Mouse (Mus musculus) neural tube, embryonic 11.5 days (tissue): ENCODE measurements at regions not wholly inside any gene's neighbourhood (a gene's known extent, or its start where the extent isn't known, plus 50 kb on each side); places are given as distances from the start of the nearest gene placed in this dataset.

ENCODE experiments used
- ATAC-seq: fragments of 200-750 bp; cut with Nextera tagmentation; 2 replicates; pipeline ENCODE4 v1.8.0; 2017; ENCODE audit warnings: moderate number of reproducible peaks, mild to moderate bottlenecking, moderate TSS enrichment, moderate library complexity; ENCODE audit not compliant: insufficient read depth, low FRiP score, low TSS enrichment
- DNase-seq: peaks from one replicate; pipeline ENCODE4 v3.0.0-alpha.2; 2015; ENCODE audit warnings: low spot score
- H3K27ac ChIP-seq: fragments of 300-500 bp; sonication (generic); 2 replicates; pipeline ENCODE4 v1.5.1; 2014; ENCODE audit warnings: low read depth, mild to moderate bottlenecking, low read length
- H3K27me3 ChIP-seq: fragments of 300-500 bp; sonication (generic); 2 replicates; pipeline ENCODE4 v1.6.1; 2014; ENCODE audit warnings: mild to moderate bottlenecking, low read length, mixed read lengths; ENCODE audit not compliant: control insufficient read depth, insufficient read depth
- H3K36me3 ChIP-seq: fragments of 300-500 bp; sonication (generic); 2 replicates; pipeline ENCODE4 v1.6.1; 2014; ENCODE audit warnings: mild to moderate bottlenecking, low read length, moderate library complexity, mixed read lengths; ENCODE audit not compliant: control insufficient read depth, insufficient read depth
- H3K4me1 ChIP-seq: fragments of 300-500 bp; sonication (generic); 2 replicates; pipeline ENCODE4 v1.6.1; 2014; ENCODE audit warnings: low read length, mixed read lengths; ENCODE audit not compliant: control insufficient read depth, insufficient read depth
- H3K4me2 ChIP-seq: fragments of 300-500 bp; sonication (generic); 2 replicates; pipeline ENCODE4 v1.6.1; 2014; ENCODE audit warnings: low read depth, mild to moderate bottlenecking, moderate library complexity
- H3K4me3 ChIP-seq: fragments of 300-500 bp; sonication (generic); 2 replicates; pipeline ENCODE4 v1.5.1; 2014; ENCODE audit warnings: low read depth, low read length
- H3K9ac ChIP-seq: fragments of 300-500 bp; sonication (generic); 2 replicates; pipeline ENCODE4 v1.6.1; 2014; ENCODE audit warnings: mild to moderate bottlenecking, low read length
- H3K9me3 ChIP-seq: fragments of 300-500 bp; sonication (generic); 2 replicates; pipeline ENCODE4 v1.6.1; 2016; ENCODE audit warnings: low read length; ENCODE audit not compliant: control insufficient read depth
- WGBS: fragments of 180-500 bp; shearing (Covaris S2); extraction: QIAGEN DNeasy Blood & Tissue Kit; methylation state at CpG from one replicate; pipeline ENCODE4 v1.1.7; 2014; 5-methylcytosine and 5-hydroxymethylcytosine counted together

DNA sequence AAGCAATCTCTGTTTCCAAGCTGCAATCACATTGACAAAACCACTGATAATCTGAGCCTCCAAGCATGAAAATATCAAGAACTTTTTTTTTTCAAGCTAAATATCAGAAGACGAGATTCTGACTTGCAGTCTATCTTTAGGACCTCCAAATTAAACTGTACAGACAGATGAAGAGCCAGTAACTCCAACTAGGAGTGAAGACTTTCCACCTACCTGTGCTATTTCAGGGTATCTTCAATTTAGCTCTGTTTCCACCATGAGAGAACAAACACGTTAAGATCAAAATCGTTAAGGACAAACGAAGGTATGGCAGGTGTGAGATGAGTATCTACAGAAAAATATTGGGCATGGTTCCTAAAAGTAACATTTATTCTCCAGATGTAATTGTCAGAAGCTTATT lies 82.4 kb upstream of the Pcdh9 start:
- H3K9ac ChIP-seq = no peak overlapping the region
- 89% methylated on average over 4 of the region's 4 CpGs for WGBS

GRCm38 (mm10) chr14:93972174-93972837 lies 81.8 kb upstream of the Pcdh9 start:
- Histone ChIP-seq H3K4me3 (no peak overlapping the region), H3K9ac (no peak overlapping the region), H3K27me3 (no peaks in the 10 kb centered on the region), H3K4me1 (no peaks in the 10 kb centered on the region), H3K36me3 (no peaks in the 10 kb centered on the region), H3K4me2 (no peak overlapping the region), H3K27ac (no peak overlapping the region), H3K9me3 (no peaks in the 10 kb centered on the region)
- WGBS = 88% methylated on average over 3 of the region's 3 CpGs
- no peak for DNase-seq
- no peak for ATAC-seq

More for the DNA sequence above, 82.4 kb upstream of the Pcdh9 start:
- Histone ChIP-seq H3K36me3 (no peaks in the 10 kb centered on the region), H3K4me3 (no peak overlapping the region), H3K27me3 (no peaks in the 10 kb centered on the region), H3K9me3 (no peaks in the 10 kb centered on the region), H3K27ac (no peak overlapping the region), H3K4me2 (no peak overlapping the region), H3K4me1 (no peaks in the 10 kb centered on the region)
- DNase-seq (no peak), ATAC-seq (no peak)

DNA sequence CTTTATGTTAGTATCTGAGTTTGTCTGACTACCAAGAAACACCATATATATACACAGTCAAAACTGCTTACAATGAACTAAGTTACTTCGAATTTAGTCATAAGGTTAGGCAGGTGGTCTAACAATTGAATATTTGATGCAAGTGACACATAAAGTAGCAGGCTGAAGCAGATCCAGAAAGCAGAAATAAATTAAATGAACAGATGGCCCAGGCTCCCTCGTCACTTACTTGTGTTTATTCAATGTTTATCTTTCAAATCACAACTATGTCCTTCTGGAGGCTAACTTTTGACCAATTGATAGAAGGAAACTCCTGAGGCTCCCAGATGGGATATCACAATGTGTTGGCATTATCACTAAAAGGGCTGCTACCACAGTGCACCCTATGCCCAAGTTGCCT lies 76.5 kb upstream of the Pcdh9 start:
- Histone ChIP-seq H3K9me3 (no peaks in the 10 kb centered on the region), H3K36me3 (no peaks in the 10 kb centered on the region), H3K4me2 (no peak overlapping the region), H3K27me3 (no peaks in the 10 kb centered on the region), H3K27ac (no peak overlapping the region), H3K4me1 (no peaks in the 10 kb centered on the region), H3K9ac (no peak overlapping the region), H3K4me3 (no peak overlapping the region)
- WGBS = 77% methylated on average over 2 of the region's 2 CpGs
- DNase-seq (no peak), ATAC-seq (no peak)

GRCm38 (mm10) chr14:93962677-93963049 lies 72.2 kb upstream of the Pcdh9 start:
- Histone ChIP-seq H3K4me3 (no peak overlapping the region), H3K4me1 (no peaks in the 10 kb centered on the region), H3K27ac (no peak overlapping the region), H3K9me3 (no peaks in the 10 kb centered on the region), H3K9ac (no peak overlapping the region), H3K36me3 (no peaks in the 10 kb centered on the region), H3K4me2 (no peak overlapping the region), H3K27me3 (no peaks in the 10 kb centered on the region)
- WGBS = 34% methylated on average over 2 of the region's 2 CpGs
- DNase-seq = peak; percentile 12
- ATAC-seq = peak; percentile 81

DNA sequence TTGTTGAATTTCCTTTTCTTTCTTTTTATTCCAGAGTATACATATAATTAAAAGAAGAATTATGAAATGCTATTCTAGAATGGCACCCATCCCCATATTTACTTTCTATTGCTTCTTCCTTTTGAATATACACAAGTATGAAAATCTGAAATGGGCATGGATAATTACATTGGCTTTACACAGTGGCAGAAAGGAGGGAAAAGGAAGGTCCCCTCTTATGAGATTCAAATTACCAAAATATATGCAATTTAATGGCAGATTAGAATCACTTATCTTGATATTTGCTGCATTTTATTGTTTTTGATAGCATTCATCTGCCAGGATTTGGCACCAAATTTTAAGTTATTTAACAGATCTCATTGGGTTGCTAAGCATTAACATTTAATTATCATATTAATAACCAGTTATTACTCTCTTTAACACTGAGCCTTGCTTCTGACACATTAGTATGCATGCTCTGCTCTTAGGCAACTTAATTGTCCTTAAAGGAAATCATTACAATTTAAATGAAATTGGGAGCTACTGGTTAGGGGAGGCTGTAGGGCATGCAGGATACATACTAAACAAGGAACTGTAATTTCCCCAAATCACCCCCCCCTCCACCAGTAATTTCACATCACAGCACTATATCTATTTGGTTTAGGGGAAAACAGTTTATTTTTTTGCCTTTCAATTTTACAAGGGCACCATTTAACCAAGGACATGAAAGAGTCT lies 71.6 kb upstream of the Pcdh9 start:
- H3K4me2 ChIP-seq = no peak overlapping the region
- H3K9ac ChIP-seq = no peak overlapping the region
- ATAC-seq (peak; percentile 70), DNase-seq (no peak)
- no peak overlapping the region for H3K4me3 ChIP-seq
- no peaks in the 10 kb centered on the region for H3K9me3 ChIP-seq
- H3K27me3 ChIP-seq = no peaks in the 10 kb centered on the region
- H3K4me1 ChIP-seq = no peaks in the 10 kb centered on the region
- no peaks in the 10 kb centered on the region for H3K36me3 ChIP-seq
- no peak overlapping the region for H3K27ac ChIP-seq
